Mouse (Mus musculus) heart, embryonic 11.5 days (tissue): ENCODE results near the gene Smim14. TPM values are rescaled to one million over a fixed set of nuclear protein-coding genes. Genes with fewer than 3 reads are reported as not detected.

Experiments used
- ATAC-seq: fragments of 200-750 bp; cut with Nextera tagmentation; replicated peaks from 2 replicates; pipeline ENCODE4 v1.8.0; 2017; ENCODE audit warnings: moderate library complexity; ENCODE audit not compliant: insufficient number of reproducible peaks, low FRiP score, low TSS enrichment
- H3K27ac ChIP-seq: fragments of 300-500 bp; sonication (generic); 2 replicates; pipeline ENCODE4 v1.5.1; 2014; ENCODE audit warnings: mild to moderate bottlenecking, low read depth, low read length
- H3K27me3 ChIP-seq: fragments of 300-500 bp; sonication (generic); 2 replicates; pipeline ENCODE4 v1.6.1; 2014; ENCODE audit warnings: mild to moderate bottlenecking, low read length, mixed read lengths; ENCODE audit not compliant: control insufficient read depth, insufficient read depth
- H3K36me3 ChIP-seq: fragments of 300-500 bp; sonication (generic); 2 replicates; pipeline ENCODE4 v1.6.1; 2014; ENCODE audit warnings: mild to moderate bottlenecking, low read length, moderate library complexity, mixed read lengths; ENCODE audit not compliant: control insufficient read depth, insufficient read depth
- H3K4me1 ChIP-seq: fragments of 300-500 bp; sonication (generic); 2 replicates; pipeline ENCODE4 v1.6.1; 2014; ENCODE audit warnings: low read length; ENCODE audit not compliant: control insufficient read depth, insufficient read depth
- H3K4me2 ChIP-seq: fragments of 300-500 bp; sonication (generic); 2 replicates; pipeline ENCODE4 v1.6.1; 2014; ENCODE audit warnings: mild to moderate bottlenecking, moderate library complexity
- H3K4me3 ChIP-seq: fragments of 300-500 bp; sonication (generic); 2 replicates; pipeline ENCODE4 v1.5.1; 2014; ENCODE audit warnings: low read depth, low read length
- H3K9ac ChIP-seq: fragments of 300-500 bp; sonication (generic); 2 replicates; pipeline ENCODE4 v1.6.1; 2014; ENCODE audit warnings: mild to moderate bottlenecking, low read depth, low read length, moderate library complexity
- H3K9me3 ChIP-seq: fragments of 300-500 bp; sonication (generic); replicated peaks from 2 replicates; pipeline ENCODE4 v1.6.1; 2016; ENCODE audit warnings: low read length; ENCODE audit not compliant: control insufficient read depth
- WGBS: fragments of 180-500 bp; shearing (Covaris S2); extraction: QIAGEN DNeasy Blood & Tissue Kit; methylation state at CpG from one replicate; pipeline ENCODE4 v1.1.7; 2014; ENCODE audit not compliant: insufficient replicate concordance; 5-methylcytosine and 5-hydroxymethylcytosine counted together
- polyA plus RNA-seq: library from polyadenylated mRNA; unstranded; fragments of >200 nt; fragmentation: Nextera tagmentation; extraction: Ambion mirVana; gene quantifications from 2 replicates; pipeline ENCODE4 v1.2.1, GENCODE M21; 2014

Smim14 gene
- polyA plus RNA-seq, 1 experiment from 2014 or later: 92.0 TPM

GRCm38 (mm10) chr5:65535457-65536067, 1.4 kb downstream of the Smim14 start:
- no peaks in the 10 kb centered on the region for H3K36me3 ChIP-seq
- no peak overlapping the region for H3K4me2 ChIP-seq
- no peak for ATAC-seq
- 70% methylated on average over 5 of the region's 5 CpGs for WGBS
- no peak overlapping the region for H3K4me3 ChIP-seq
- no peaks in the 10 kb centered on the region for H3K27me3 ChIP-seq
- H3K27ac ChIP-seq: no peak overlapping the region
- peaks cover 6% of the 10 kb centered on the region; the same call in 1 of the 2 replicates for H3K4me1 ChIP-seq
- no peak overlapping the region for H3K9ac ChIP-seq
- no peaks in the 10 kb centered on the region for H3K9me3 ChIP-seq

GRCm38 (mm10) chr5:65534496-65534895, 2.5 kb downstream of the Smim14 start:
- WGBS: 68% methylated on average over 4 of the region's 4 CpGs
- H3K27me3 ChIP-seq: no peaks in the 10 kb centered on the region
- peaks cover 6% of the 10 kb centered on the region; the same call in 1 of the 2 replicates for H3K4me1 ChIP-seq
- H3K9me3 ChIP-seq: no peaks in the 10 kb centered on the region
- H3K36me3 ChIP-seq: no peaks in the 10 kb centered on the region
- no peak overlapping the region for H3K27ac ChIP-seq
- ATAC-seq: no peak
- no peak overlapping the region for H3K4me3 ChIP-seq
- H3K9ac ChIP-seq: no peak overlapping the region
- H3K4me2 ChIP-seq: no peak overlapping the region

- Histone ChIP-seq H3K4me1 (no peaks in the 10 kb centered on the region), H3K9me3 (no peaks in the 10 kb centered on the region), H3K27me3 (no peaks in the 10 kb centered on the region), H3K9ac (no peak overlapping the region), H3K4me3 (no peak overlapping the region), H3K27ac (no peak overlapping the region), H3K36me3 (no peaks in the 10 kb centered on the region), H3K4me2 (no peak overlapping the region)
- no peak for ATAC-seq
- 76% methylated on average over 3 of the region's 3 CpGs for WGBS
Measured at GRCm38 (mm10) chr5:65531283-65531682, 5.7 kb downstream of the Smim14 start.

GRCm38 (mm10) chr5:65525674-65526443, 11.1 kb downstream of the Smim14 start:
- no peak overlapping the region for H3K4me2 ChIP-seq
- H3K4me3 ChIP-seq: no peak overlapping the region
- no peak for ATAC-seq
- no peaks in the 10 kb centered on the region for H3K4me1 ChIP-seq
- WGBS: 18% methylated on average over 8 of the region's 8 CpGs
- H3K9ac ChIP-seq: no peak overlapping the region
- H3K27me3 ChIP-seq: no peaks in the 10 kb centered on the region
- H3K27ac ChIP-seq: no peak overlapping the region
- H3K9me3 ChIP-seq: no peaks in the 10 kb centered on the region
- no peaks in the 10 kb centered on the region for H3K36me3 ChIP-seq

- H3K9me3 ChIP-seq: no peaks in the 10 kb centered on the region
- H3K4me3 ChIP-seq: no peak overlapping the region
- no peaks in the 10 kb centered on the region for H3K4me1 ChIP-seq
- H3K27ac ChIP-seq: no peak overlapping the region
- no peaks in the 10 kb centered on the region for H3K27me3 ChIP-seq
- no peak overlapping the region for H3K4me2 ChIP-seq
- H3K9ac ChIP-seq: no peak overlapping the region
- H3K36me3 ChIP-seq: no peaks in the 10 kb centered on the region
- 71% methylated on average over 4 of the region's 4 CpGs for whole genome bisulfite sequencing
- ATAC-seq: no peak
Measured at GRCm38 (mm10) chr5:65524831-65525230, 12.2 kb downstream of the Smim14 start.

GRCm38 (mm10) chr5:65521803-65522202, 15.2 kb downstream of the Smim14 start:
- Histone ChIP-seq H3K27ac (no peak overlapping the region), H3K27me3 (no peaks in the 10 kb centered on the region), H3K4me3 (no peak overlapping the region), H3K9me3 (no peaks in the 10 kb centered on the region), H3K4me1 (no peaks in the 10 kb centered on the region), H3K9ac (no peak overlapping the region), H3K36me3 (no peaks in the 10 kb centered on the region), H3K4me2 (no peak overlapping the region)
- no peak for ATAC-seq
- 73% methylated on average over 1 of the region's 1 CpGs for WGBS

GRCm38 (mm10) chr5:65514635-65515278, 22.2 kb downstream of the Smim14 start:
- Histone ChIP-seq H3K4me3 (no peak overlapping the region), H3K9me3 (no peaks in the 10 kb centered on the region), H3K27me3 (no peaks in the 10 kb centered on the region), H3K36me3 (no peaks in the 10 kb centered on the region), H3K4me2 (no peak overlapping the region), H3K4me1 (no peaks in the 10 kb centered on the region), H3K9ac (no peak overlapping the region), H3K27ac (no peak overlapping the region)
- ATAC-seq: no peak
- 66% methylated on average over 5 of the region's 5 CpGs for WGBS

- no peak overlapping the region for H3K27ac ChIP-seq
- no peak for ATAC-seq
- H3K4me1 ChIP-seq: no peaks in the 10 kb centered on the region
- H3K4me3 ChIP-seq: no peak overlapping the region
- H3K9me3 ChIP-seq: no peaks in the 10 kb centered on the region
- H3K4me2 ChIP-seq: no peak overlapping the region
- 79% methylated on average over 3 of the region's 3 CpGs for WGBS
- no peaks in the 10 kb centered on the region for H3K36me3 ChIP-seq
- no peaks in the 10 kb centered on the region for H3K27me3 ChIP-seq
- no peak overlapping the region for H3K9ac ChIP-seq
Measured at GRCm38 (mm10) chr5:65513506-65513905, 23.5 kb downstream of the Smim14 start.
